In genomic region chr10:52274001-52274909, GRCm38 (mm10) we compare ENCODE assay signal across 9 mouse cellular contexts. TPM values are rescaled to one million over a fixed set of nuclear protein-coding genes. Genes with fewer than 3 reads are reported as not detected.
DNase-seq lines count a peak whose midpoint lies in the region; ATAC-seq lines count a peak whose summit lies in the region.
"Had no signal": no experiment of that assay in that cellular context is flagged by ENCODE, and none has a peak within 500 bp of the region (broad histone marks: within the 10 kb centered on the region; RNA-seq: fewer than 3 reads in every experiment).

No protein-coding gene starts in this region.

- no peaks in the 10 kb centered on the region for H3K36me3 ChIP-seq in midbrain, embryonic 12.5 days
- H3K36me3 ChIP-seq: limb, embryonic 12.5 days had no signal

- H3K9ac ChIP-seq in midbrain, embryonic 12.5 days (replicated peaks) = no peak overlapping the region
- H3K9ac ChIP-seq: limb, embryonic 12.5 days had no signal

- no peaks in the 10 kb centered on the region for H3K27me3 ChIP-seq in midbrain, embryonic 12.5 days
- H3K27me3 ChIP-seq: limb, embryonic 12.5 days had no signal

- H3K27ac ChIP-seq in midbrain, embryonic 12.5 days (replicated peaks) = peak overlapping the region; percentile 25; the same call in 1 of the 2 replicates
- H3K27ac ChIP-seq: limb, embryonic 12.5 days had no signal

- no peaks in the 10 kb centered on the region for H3K9me3 ChIP-seq in midbrain, embryonic 12.5 days
- H3K9me3 ChIP-seq: limb, embryonic 12.5 days had no signal

- H3K4me3 ChIP-seq in midbrain, embryonic 12.5 days = no peak overlapping the region
- H3K4me3 ChIP-seq: limb, embryonic 12.5 days had no signal

- DNase-seq in cerebellum, postnatal 10 days = peak; percentile 74 to 80
- no peak for DNase-seq in cerebellum, adult 11 months
- peak; percentile 8 to 36 for DNase-seq in left cerebral cortex, postnatal 10 days (ENCODE audit: extremely low spot score in 1 of 2, low spot score in 2 of 2)
- DNase-seq in left cerebral cortex, adult 9 months (ENCODE audit: low spot score in 2 of 2) = no peak
- DNase-seq in embryo, embryonic 10.5 days (ENCODE audit: low spot score) = peak; percentile 29
- no peak for DNase-seq in adipocyte (ENCODE audit: low spot score)
- DNase-seq in left cerebral cortex, postnatal 25 days (ENCODE audit: low spot score in 2 of 2) = no peak

- 15% methylated on average over 8 of the region's 8 CpGs for WGBS in midbrain, embryonic 12.5 days

- H3K4me2 ChIP-seq in midbrain, embryonic 12.5 days (replicated peaks) = no peak overlapping the region
- H3K4me2 ChIP-seq: limb, embryonic 12.5 days had no signal

- H3K4me1 ChIP-seq in midbrain, embryonic 12.5 days = peaks cover 22% of the 10 kb centered on the region

- intact Hi-C loops in left cerebral cortex, postnatal 10 days (cut with DNase I) = no loop called here
- intact Hi-C loops in left cerebral cortex, postnatal 25 days (cut with DNase I) = no loop called here

- ATAC-seq in midbrain, embryonic 12.5 days (ENCODE audit: low FRiP score, low read depth) = peak; percentile 39; the same call in 1 of the 2 replicates

RNA-seq across cellular contexts. Expression of gene Dcbld1, which starts 40.8 kb away (rescaled TPM):
- total RNA-seq in left cerebral cortex, postnatal 10 days (2021) = 1 to 10 TPM; 8.4 to 9.5 TPM
- polyA plus RNA-seq in midbrain, embryonic 12.5 days (2016; fragmentation: Nextera tagmentation; extraction: Ambion mirVana) = 19.3 and 21.0 TPM in 2 replicates
- total RNA-seq in left cerebral cortex, postnatal 25 days (2021) = 1 to 10 TPM; 5.5 to 6.5 TPM

Comparison
In these comparisons a context has a peak if more than half of its experiments do, and no peak if none do; other contexts are left out.
1. DNase-seq: peak in cerebellum, postnatal 10 days (2 of 2), left cerebral cortex, postnatal 10 days (2 of 2) and embryo, embryonic 10.5 days (single experiment); none in cerebellum, adult 11 months (single experiment), left cerebral cortex, adult 9 months (0 of 2), adipocyte (single experiment) and left cerebral cortex, postnatal 25 days (0 of 2).